Mouse (Mus musculus) retina, postnatal 1 day (tissue): ENCODE data around the gene Tfb2m.

ENCODE experiments used
- DNase-seq: peaks from one replicate; pipeline ENCODE4 v3.0.0-alpha.2; 2012

Gene Tfb2m

DNA sequence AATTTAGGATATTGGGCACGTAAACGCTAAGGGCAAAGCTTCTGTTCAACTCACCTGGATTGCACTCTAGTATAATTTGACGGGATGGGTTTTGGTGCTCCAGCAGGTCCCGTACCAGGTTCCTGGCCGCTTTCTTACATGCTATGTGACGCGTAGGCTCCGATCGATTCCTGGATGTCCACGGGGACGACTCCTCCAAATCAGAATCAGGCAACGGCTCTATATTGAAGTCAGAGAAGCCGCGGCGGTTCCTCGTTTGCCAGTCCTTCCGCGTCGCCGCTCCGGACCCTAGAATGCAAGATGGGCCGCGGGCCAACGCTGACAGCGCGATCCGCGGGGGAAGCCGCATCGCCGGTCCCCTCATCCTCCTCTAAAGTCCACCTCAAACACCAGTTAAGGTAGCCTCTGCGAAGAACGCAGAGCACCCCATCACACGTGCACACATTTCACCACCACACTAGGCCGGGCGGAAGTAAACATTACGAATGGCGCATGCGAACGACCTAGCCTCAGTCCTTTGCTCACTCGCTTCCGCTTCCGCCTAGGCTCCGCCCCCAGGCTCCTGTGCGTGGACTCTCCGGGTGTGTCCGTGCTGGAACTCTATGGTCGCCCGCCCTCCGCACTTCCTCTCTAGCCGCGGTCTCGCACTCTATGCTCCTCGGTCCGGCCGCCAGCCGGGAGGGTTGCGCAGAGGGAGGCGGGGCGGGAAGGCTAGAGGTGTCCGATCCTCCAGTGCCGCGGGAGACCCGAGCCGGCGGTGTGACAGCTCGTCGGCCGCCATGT is at the start of gene Tfb2m, which contains the start of gene Cnst:
Tfb2m (minus strand) TSS at position 500 of the 783 bp plus-strand sequence.
Cnst (plus strand) TSS at position 603 of the 783 bp plus-strand sequence.
- DNase-seq, result peak; percentile 99

DNA sequence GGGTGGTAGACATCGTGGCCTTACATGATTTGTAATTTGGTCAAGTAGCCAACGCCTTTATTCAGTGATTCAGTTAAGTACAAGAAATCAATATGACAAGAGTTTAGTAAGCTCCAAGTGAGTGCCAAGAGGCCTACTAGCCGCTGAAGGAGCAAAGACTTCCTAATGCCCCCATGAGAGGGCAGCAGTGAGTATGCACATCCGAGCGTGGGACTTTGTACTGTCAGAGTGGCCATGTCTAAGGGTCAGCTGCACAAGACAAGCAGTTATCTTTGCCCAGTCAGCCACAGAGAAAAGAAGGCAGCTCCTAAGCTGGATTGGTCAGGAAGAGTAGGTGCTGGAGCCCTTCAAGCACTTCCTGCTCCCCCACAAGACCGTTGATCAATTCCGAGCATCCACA is 46.9 kb upstream of the Tfb2m start:
- DNase-seq, result peak; percentile 18

DNA sequence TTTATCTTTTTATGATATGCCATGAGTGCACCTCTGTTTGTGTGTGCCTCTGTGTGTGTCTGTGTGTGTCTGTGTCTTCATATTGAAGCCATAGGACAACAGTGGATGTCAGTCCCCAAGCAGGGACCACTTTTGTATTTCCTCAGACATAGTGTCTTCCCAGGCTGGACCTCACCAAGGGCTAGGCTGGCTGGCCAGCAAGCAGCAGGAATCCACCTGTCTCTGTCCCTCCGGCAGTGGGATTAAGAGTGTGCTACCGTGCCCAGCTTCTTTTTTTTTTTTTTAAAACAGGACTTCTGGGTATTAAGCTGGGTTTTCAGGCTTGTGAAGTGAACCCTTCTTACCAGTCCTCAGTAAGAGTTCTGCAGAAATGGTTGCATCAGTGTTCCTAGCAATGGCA is 46.1 kb upstream of the Tfb2m start:
- DNase-seq, result no peak

DNA sequence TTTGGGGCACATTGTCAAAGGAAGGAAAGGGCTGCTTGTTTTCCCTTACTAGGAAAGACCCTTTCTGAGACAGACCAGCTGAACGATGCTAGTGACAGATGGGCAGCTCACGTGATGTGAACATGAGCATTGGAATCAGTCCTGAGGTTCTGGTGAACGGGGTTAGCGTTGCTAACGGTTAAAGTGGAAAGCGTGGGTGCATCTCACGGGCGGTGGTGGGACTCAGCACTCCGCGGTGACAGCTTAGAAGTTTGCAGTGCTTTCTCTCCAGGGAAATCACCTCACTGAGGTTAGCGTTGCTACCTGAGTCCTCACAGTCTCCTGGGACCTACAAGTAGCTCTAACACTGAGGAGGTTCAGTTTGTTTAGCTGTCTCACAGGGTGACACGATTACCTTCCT is 45.6 kb upstream of the Tfb2m start:
- DNase-seq, result peak; percentile 19

DNA sequence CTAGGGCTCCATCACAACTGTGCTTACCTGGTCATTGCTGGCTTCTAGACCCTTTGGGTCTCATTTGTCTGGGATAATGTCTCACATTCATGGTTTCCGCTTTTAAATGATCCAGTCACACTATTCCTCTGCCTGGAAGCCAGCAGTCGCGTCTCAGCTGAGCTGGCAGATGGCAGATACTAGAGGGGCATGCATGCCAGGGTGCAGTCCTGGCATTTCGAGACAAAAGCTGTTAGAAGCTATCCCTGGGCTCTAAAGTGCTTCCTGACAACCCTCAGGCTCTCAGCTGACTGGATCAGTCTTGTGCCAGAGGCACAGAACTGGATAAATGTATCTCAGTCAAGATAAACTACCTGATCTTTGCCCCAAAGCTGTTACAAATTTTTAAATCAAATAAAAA is 42.2 kb upstream of the Tfb2m start:
- DNase-seq, result no peak

DNA sequence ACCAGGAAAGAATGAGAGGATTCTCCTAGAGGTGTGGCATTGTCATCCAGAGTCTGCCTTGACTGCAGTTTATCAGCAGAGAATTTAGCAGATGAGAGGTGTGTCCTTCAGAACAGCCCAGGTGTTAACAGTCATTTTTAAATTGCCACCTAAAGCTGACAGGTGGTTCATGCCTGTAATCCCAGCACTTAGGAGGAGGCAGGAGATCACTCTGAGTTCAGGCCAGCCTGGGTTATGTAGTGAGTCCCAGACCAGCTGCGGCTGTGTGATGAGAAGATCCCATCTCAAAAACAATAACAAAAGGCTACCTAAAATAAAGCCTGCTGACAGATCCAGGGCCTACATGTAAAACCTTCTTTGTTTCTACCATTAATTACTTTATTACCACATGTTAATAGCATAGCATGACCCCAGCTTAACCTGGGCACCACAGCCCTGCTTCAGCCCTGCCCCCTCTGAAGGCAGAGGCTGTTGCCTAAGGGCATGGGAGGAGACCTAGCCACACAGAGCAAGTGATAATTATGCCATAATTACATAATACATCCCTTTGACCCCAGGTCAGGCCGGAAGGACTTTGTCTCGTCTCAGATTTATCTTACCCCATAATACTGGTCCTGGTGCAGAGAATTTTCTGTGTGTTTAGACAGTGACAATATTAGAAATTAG is 40.5 kb upstream of the Tfb2m start:
- no peak for DNase-seq

DNA sequence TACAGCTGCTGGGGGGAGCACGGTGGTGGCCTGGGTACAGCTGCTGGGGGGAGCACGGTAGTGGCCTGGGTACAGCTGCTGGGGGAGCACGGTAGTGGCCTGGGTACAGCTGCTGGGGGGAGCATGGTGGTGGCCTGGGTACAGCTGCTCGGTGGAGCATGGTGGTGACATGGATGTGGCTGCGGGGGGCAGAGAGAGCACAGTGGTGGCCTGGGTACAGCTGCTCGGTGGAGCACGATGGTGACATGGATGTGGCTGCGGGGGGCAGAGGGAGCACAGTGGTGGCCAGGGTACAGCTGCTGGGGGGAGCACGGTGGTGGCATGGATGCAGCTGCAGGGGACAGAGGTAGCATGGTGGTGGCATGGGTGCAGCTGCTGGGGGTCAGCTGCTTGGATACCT is 39.6 kb upstream of the Tfb2m start:
- DNase-seq, result peak; percentile 13

DNA sequence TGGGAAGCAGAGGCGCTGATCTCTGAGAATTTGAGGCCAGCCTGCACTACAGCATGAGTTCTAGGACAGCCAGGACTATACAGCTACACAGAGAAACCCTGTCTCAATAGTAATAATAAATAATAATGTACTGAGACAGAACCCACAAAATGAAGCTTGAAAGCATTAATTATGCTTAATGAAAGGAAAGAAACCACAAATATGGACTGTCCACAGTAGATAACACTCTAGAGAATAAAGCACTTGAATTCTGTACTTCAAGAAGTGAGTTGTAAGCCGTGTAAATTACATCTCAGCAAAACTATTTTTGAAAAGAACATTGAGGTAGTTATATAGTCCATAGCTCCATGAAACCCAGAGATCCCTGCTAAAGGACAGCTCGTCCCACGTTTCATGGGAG is 38.2 kb upstream of the Tfb2m start:
- DNase-seq, result no peak

DNA sequence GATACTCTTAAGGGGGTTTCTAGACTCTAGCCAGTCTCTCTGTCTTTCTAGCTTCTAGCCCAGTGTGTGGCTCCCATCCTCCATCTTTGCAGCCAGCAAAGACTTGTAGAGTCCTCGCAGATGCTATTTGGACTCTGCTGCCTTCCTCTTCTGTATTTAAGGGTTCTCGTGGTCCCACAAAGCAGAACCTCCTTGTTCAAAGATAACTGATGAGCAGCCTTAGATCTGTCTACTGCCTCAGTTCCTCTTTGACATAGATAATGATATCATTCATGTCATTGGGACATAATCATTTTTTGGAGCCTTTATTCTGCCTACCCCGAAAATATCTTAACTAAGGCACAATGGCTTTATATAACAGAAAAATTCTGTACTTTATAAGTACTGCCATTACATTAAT is 37.0 kb upstream of the Tfb2m start:
- no peak for DNase-seq

DNA sequence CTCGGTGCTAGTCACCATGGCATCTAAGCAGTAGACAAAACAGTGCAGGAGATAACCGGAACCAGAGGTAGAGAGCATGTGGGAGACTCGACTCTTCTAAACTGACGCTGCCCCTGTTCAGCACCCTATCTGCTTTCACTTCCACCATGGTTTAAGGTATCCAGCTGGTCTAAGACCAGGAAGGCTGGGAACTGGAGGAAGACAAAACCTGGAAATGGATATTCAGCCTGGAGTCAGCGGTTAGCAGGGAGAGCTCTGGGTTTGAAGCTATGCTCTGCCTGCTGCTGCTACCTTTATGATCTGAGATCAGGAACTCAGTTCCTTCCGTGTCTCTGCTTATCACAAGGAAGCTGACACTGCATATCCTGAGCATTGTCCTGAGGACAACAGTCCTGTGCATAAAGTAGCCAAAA is 36.0 kb upstream of the Tfb2m start:
- no peak for DNase-seq

DNA sequence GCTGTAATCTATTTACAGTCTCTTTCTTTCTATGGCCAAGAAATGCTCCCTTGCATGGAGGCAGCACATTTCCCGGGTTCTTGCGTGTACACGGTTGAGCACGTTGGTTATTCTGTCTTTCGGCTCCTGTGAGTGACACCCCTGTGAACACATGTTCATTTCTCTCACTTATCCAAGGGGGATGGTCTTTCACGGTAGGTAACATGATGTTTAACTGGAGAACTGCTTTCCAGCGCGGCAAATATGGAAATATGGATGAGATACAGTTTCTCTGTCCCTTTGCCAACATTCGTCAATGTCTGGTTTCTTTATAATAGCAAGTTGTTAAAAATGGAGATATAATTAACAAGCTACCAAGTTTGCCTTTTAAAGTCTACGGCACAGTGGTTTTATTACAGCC is 35.4 kb upstream of the Tfb2m start:
- DNase-seq, result no peak

DNA sequence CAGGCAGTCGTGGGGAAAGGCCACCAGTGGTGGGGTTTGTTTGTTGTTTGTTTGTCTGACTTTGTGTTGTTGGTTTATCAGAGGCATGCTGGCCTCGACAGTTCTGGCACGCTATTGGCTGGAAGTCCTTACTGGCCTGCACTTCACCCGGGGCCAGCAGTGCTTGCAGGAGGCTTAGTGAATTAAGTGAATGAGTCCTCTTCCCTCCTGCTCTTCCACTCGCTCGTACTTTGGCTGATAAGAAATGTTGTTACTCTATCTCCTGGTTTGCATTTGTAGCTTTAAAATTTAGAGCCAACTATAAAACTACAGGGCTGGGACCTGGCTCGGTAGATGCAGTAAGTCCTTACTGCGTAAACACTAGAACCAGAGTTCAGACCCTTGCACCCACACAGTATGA is 34.1 kb upstream of the Tfb2m start:
- DNase-seq, result no peak

DNA sequence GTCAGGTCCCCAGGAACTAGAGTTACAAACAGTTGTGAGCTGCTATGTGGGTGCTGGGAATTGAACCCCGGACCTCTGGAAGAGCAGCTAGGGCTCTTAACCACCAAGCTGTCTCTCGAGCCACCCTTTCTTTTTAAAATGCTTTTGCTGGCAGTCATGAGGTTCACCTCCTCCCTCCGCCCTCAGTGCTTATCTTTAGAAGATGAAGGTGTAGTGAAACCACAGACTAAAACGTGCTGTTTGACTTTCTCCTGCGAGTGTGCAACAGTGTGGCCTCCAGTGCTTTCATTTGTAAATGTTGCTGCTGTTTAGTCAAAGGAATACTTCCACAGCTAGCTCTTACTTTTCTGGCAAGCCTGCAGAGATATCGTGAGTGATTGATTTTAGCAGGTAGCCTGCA is 32.6 kb upstream of the Tfb2m start:
- DNase-seq, result no peak

DNA sequence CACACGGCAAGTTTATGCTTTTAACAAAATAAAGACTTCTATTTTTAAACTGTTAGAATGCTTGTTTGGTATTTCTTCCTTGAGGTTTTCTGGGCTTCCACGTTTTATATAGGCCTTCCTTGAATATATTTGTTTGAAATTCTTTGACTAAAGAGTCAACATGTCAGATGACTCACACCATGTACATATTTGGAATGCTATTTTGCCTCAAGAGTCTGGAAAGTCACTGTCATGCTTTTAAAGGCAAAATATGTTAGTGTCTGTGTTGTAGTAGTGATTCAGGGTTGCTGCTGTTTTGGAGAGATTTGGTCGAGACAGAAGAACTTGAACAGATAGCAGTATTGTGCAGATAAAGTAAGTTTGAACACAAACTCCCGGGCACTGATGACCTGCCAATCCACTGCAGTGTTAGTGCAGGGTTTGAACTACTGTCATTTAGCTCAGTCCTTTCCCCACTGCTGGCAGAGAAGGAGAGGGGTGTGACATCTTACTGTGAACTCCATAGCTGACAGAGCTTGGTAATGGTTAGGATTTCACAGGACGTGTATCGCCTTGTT is 27.7 kb upstream of the Tfb2m start:
- DNase-seq, result no peak

DNA sequence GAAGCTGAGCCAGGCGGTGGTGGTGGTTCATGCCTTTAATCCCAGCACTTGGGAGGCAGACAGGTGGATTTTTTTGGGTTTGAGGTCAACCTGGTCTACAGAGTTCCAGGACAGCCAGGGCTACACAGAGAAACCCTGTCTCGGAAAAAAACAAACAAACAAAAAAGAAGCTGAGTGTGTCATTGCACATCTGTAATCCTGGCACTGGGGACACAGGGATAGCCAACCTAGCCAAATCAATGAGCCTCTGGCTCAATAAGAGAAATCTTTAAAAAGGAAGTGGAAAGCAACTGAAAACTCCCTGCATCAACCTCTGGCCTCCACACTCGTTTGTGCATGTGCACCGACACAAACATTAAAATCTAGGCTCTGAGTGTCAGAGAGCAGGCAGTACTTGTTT is 25.6 kb upstream of the Tfb2m start:
- DNase-seq, result no peak

DNA sequence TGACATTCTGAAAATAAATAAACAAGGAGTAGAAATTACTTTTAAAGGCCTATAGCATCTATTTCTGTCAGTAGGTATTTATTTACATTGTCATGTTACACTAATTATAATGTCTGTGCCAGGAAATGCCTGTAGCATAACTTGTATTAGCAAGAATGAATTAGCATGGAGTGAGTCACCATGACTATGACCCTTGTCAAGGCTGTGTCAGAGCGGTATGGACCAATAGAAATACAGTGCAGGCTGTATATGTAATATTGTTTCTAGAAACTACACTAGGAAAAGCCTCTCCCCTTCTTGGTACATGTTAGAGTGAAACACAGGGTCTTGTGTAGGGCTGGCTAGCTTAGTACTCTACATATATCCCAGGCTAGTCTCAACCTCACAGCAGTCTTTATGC is 24.4 kb upstream of the Tfb2m start:
- DNase-seq, result no peak

DNA sequence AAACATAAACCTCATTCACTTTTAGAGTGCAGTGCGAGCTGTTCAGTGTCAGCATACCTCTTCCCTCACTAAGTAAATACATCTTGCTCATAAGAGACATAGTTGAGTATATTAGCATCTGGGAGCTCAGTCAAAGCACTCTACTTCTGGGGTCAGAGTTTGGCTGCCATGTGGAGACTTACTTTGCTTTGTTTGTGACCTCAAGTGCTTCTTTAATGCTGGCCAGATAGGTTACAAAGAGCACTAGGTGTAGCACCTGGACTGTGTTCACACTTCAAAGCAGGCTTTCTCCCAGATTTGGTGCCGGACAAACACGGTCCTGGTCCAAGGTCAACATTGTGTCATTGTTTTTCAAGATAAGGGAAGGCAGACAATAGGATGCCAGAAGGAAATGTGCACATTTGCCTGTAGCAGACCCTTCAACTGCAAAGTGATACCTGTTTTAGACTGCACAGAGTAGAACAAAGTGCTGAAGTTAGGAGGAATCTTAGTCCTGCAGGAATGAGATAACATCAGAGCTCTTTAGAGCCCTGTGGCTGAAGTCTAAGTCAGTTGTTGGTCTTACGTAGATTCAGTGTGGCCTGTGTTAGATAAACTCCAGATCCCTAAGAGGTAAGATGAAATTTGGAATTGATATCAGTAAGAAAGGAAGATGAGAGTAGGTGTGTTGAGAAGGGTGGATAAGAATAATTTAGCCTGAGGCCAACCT is 22.8 kb upstream of the Tfb2m start:
- no peak for DNase-seq

DNA sequence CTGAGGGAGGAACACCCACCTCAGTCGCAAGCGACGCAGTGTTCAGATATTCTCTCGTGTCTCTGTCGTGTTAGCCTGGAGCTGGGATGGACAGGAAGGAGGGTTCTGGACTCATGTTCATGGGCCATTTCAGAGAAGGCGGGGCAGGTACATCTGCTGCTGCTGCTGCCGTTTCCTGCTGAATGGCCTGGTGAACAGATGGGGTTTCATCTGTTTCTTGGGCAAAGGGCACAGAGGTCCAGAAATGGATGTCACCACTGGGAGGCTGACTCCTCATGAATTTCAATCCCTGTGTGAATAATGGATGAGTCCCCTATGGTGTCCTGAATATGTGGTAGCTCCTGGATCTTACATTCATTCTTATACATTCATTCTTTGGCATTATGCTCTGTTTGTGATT is 21.5 kb upstream of the Tfb2m start:
- peak; percentile 15 for DNase-seq

DNA sequence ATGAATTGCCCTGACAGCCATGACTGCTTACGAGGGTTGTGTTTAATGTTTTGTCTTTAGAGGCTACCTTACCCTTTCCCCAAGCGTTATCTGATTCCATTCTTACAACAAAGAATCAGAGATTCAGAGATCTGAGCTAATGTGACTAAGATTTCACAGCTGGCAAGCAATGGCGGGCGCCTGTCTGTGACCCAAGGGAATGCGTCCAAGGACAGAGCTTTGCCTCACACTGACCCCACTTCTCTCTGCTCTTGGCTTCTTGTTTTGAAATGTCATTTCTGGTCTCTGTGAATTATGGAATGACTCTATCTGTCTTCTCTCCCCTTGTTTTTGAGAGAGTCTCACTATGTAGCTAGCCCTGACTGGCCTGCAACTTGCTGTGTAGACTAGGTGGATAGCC is 17.9 kb upstream of the Tfb2m start:
- DNase-seq, result no peak

DNA sequence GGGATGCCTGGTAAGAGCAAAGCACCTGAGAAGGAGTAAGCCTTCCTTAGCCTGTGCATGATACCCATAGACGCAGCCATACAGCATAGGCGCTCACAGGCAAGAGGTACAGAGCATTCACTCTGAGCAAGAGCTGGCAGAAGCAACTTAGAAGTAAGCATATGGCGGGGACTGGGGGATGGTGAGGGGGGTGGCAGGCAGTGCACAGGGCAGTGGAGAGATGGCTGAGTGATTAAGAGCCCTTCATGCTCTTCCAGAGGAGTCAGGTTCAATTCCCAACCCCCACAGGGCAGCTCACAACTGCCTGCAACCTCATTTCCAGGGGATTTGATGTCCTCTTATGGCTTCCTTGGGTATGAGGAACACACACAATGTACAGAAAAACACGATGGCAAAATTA is 17.1 kb upstream of the Tfb2m start:
- no peak for DNase-seq

DNA sequence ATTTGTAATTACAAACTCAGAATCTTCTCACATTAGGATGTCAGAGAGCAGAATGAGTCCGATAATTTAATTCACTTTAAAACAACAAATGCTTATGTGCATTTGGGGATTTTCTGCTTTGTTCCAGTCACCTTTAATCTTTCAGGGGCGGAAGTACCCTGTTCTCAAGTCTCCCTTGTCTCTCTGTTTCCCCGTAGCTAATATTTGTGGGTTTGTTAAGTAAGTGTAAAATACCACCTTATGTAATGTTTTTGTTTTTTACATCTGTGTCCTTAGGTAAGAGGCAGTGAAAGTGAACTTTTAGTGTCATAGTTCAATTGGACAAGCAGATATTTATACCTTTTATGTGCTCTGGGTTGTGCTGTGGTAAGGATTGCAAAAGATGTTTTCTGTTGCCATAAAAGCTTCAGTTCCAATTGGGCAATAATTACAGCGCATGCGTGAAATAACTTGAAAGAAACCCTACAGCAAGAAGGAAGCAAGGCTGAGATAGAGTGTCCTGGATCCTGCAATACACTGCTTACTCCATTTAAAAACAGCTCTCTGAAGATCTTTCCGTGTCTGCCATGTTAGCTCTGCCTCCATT is 14.9 kb upstream of the Tfb2m start:
- DNase-seq, result no peak

DNA sequence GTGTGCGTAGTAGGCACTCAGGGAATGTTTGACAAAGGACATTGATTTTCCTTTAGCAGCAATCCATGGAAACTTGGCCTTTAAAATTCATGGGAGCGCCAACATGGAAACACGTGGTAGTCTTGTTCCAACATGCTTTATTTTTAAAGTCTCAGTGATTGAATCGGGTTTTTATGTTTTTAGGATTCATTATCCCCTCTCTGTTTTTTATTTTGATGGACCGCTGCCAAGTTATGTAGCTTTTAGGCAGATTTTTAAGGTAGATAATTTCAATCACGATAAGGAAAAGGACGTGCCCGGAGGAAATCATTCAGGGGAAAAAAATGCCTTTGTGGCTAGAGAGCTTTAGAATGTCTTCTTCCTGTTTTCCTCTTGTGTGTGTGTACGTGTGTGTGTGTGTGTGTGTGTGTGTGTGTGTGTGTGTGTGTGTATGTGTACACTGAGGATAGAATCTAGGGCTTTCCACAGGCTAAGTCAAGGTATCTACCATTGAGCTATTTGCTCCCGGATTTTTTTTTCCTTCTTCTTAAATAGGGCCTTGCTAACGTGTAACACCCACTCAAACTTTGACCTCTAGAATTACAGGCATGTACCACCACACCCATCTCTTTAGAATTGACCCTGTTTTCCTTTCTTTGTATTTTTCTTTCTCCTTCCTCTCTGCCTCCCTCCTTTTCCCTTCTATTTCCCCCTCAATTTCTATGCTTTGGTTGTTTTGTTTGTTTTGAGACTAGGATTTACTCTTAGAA is 13.6 kb upstream of the Tfb2m start:
- no peak for DNase-seq

DNA sequence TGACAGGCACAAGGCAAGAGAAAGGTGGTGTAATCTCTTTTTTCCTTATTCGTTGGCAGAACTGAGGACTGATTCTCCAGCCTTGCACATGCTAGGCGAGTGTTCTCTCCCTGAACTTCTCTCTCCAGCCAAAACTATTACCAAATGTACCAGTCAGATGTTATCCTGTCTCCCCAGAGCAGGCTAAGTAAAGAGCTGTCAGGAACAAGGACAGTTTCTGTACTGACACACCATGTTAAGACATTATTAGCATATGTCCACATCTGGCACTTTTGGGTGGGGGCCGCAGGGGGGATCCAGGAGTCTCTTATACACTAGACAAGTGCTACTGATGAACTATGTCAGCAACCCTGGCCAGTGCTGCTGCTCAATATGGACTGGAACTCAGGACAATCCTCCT is 10.9 kb upstream of the Tfb2m start:
- no peak for DNase-seq
